Mouse (Mus musculus): Measurements from ENCODE around the gene Plcl1. TPM values are rescaled to one million over a fixed set of nuclear protein-coding genes. Genes with fewer than 3 reads are reported as not detected.

Gene Plcl1
- total and polyA plus RNA-seq, 3 experiments = 0.08 to 0.41 (median 0.13) TPM

GRCm38 (mm10) chr1:55792817-55793216 lies 387.1 kb downstream of the Plcl1 start:
- H3K27ac ChIP-seq (ENCODE audit: insufficient read depth, low read depth) = no peak overlapping the region
- in situ Hi-C loops (cut with MboI; ENCODE audit: low pct_ligation_motif_present, low pct_unique_long_range_greater_than_20kb, low sequenced_read_pairs) = no loop called here
- no peak overlapping the region for H3K4me3 ChIP-seq (replicated peaks in 1 of 3; ENCODE audit: low read depth in 2 of 3, low read length in 2 of 3, poor library complexity in 1 of 3)

More at GRCm38 (mm10) chr1:55792817-55793216, 387.1 kb downstream of the Plcl1 start:
- Histone ChIP-seq H3K9ac (ENCODE audit: insufficient read depth, low read depth) (no peak overlapping the region), H3K4me1 (ENCODE audit: control insufficient read depth in 1 of 2, insufficient read depth in 2 of 2) (peaks cover 0 to 5% of the 10 kb centered on the region in 2 experiments; a peak in 2 of 4 replicates), H3K4me2 (ENCODE audit: insufficient read depth, low read depth, poor library complexity, severe bottlenecking) (0 out of 2 replicates have a peak overlapping the region, but pooled peaks have one; percentile 38), H3K79me2 (replicated peaks; ENCODE audit: control insufficient read depth, extremely low read depth, insufficient read depth, poor library complexity, severe bottlenecking) (no peaks in the 10 kb centered on the region; the same call in 1 of the 2 replicates), H3K36me3 (replicated peaks in 1 of 2; ENCODE audit: control insufficient read depth in 1 of 2, insufficient read depth in 1 of 2, low read length in 1 of 2) (no peaks in the 10 kb centered on the region), H3K9me3 (replicated peaks; ENCODE audit: low read length) (peaks cover 3% of the 10 kb centered on the region), H3K27me3 (replicated peaks) (no peaks in the 10 kb centered on the region)
- dilution Hi-C loops (cut with MboI; ENCODE audit: extremely low pct_ligation_motif_present, extremely low pct_unique_long_range_greater_than_20kb, low sequenced_read_pairs) = no loop called here
- TF ChIP-seq EP300 (IDR thresholded peaks at IDR 0.05; ENCODE audit: low read length) (peak; percentile 54), IRF4 (IDR thresholded peaks at IDR 0.05; ENCODE audit: low read depth, low read length) (peak; percentile 67), CHD2 (IDR thresholded peaks at IDR 0.05; ENCODE audit: low read length) (no peak), MEF2A (IDR thresholded peaks at IDR 0.05; ENCODE audit: borderline replicate concordance, low read depth, low read length) (peak; percentile 72)
- peak; percentile 38 for DNase-seq (ENCODE audit: extremely low read depth)

Other genes with a start within 250 kb of the Plcl1 start
- gene Rftn2, start 179.1 kb upstream of the Plcl1 start, total RNA-seq (2012; rRNA removed) = 0.88 and 1.4 TPM in 2 replicates
- 0.96 and 1.1 TPM in 2 replicates for gene Rftn2, start 179.1 kb upstream of the Plcl1 start, total RNA-seq (2014; rRNA removed)
- 0.91 and 1.4 TPM in 2 replicates for gene Rftn2, start 179.1 kb upstream of the Plcl1 start, polyA plus RNA-seq (2012; ENCODE audit: insufficient read length, low read depth)
- gene Mars2, start 168.7 kb upstream of the Plcl1 start, total RNA-seq (2012; rRNA removed) = 4.5 and 5.7 TPM in 2 replicates
- 5.6 and 5.8 TPM in 2 replicates for gene Mars2, start 168.7 kb upstream of the Plcl1 start, total RNA-seq (2014; rRNA removed)
- gene Mars2, start 168.7 kb upstream of the Plcl1 start, polyA plus RNA-seq (2012; ENCODE audit: insufficient read length, low read depth) = 3.5 and 3.7 TPM in 2 replicates
- not detected in 2 replicates for gene Boll, start 42.5 kb upstream of the Plcl1 start, total RNA-seq (2012; rRNA removed)
- not detected in 2 replicates for gene Boll, start 42.5 kb upstream of the Plcl1 start, total RNA-seq (2014; rRNA removed)
- gene Boll, start 42.5 kb upstream of the Plcl1 start, polyA plus RNA-seq (2012; ENCODE audit: insufficient read length, low read depth) = not detected in 2 replicates

Data from CH12.LX (cell line).